10 mouse cellular contexts compared by ENCODE assay signal in genomic region chr9:40687053-40687452, GRCm38 (mm10). TPM values are rescaled to one million over a fixed set of nuclear protein-coding genes. Genes with fewer than 3 reads are reported as not detected.
DNase-seq lines count a peak whose midpoint lies in the region; ATAC-seq lines count a peak whose summit lies in the region.
"Had no signal": no experiment of that assay in that cellular context is flagged by ENCODE, and none has a peak within 500 bp of the region (broad histone marks: within the 10 kb centered on the region; RNA-seq: fewer than 3 reads in every experiment).

No protein-coding gene starts in this region.

- no peak for ATAC-seq in heart, embryonic 14.5 days (ENCODE audit: insufficient number of reproducible peaks, insufficient read depth, low FRiP score, low read depth)
- no peak for ATAC-seq in hindbrain, embryonic 12.5 days (ENCODE audit: low FRiP score)
- ATAC-seq in midbrain, embryonic 14.5 days (ENCODE audit: low FRiP score, low TSS enrichment), result no peak

- no peaks in the 10 kb centered on the region for H3K9me3 ChIP-seq in heart, embryonic 14.5 days (ENCODE audit: control insufficient read depth, low read length)
- no peaks in the 10 kb centered on the region for H3K9me3 ChIP-seq in embryonic facial prominence, embryonic 10.5 days
- H3K9me3 ChIP-seq in hindbrain, embryonic 12.5 days (replicated peaks), result no peaks in the 10 kb centered on the region
- no peaks in the 10 kb centered on the region for H3K9me3 ChIP-seq in midbrain, embryonic 14.5 days (ENCODE audit: control insufficient read depth, low read length)

- DNase-seq in heart, adult 8-10 months (ENCODE audit: low spot score), result no peak
- DNase-seq in embryonic facial prominence, embryonic 10.5 days (ENCODE audit: low spot score), result no peak
- DNase-seq in midbrain, embryonic 14.5 days, result no peak
- no peak for DNase-seq in spleen, postnatal 36 days (ENCODE audit: low spot score in 2 of 2)
- DNase-seq in natural killer cell, adult 2 months (ENCODE audit: low spot score in 2 of 2), result no peak
- no peak for DNase-seq in layer of hippocampus, postnatal 36 days

- peak overlapping the region; percentile 52 to 83 for H3K4me3 ChIP-seq in heart, embryonic 14.5 days (ENCODE audit: control insufficient read depth in 1 of 2, insufficient read depth in 1 of 2, low read depth in 1 of 2, low read length in 2 of 2)
- peak overlapping the region; percentile 92 for H3K4me3 ChIP-seq in embryonic facial prominence, embryonic 10.5 days
- peak overlapping the region; percentile 79 for H3K4me3 ChIP-seq in hindbrain, embryonic 12.5 days
- H3K4me3 ChIP-seq in midbrain, embryonic 14.5 days (replicated peaks; ENCODE audit: low read depth, low read length), result peak overlapping the region; percentile 76

- H3K4me1 ChIP-seq in heart, embryonic 14.5 days (ENCODE audit: control insufficient read depth in 2 of 2, insufficient read depth in 2 of 2, low read length in 2 of 2), result no peaks in the 10 kb centered on the region; a peak in 1 of 4 replicates
- peaks cover 65% of the 10 kb centered on the region for H3K4me1 ChIP-seq in embryonic facial prominence, embryonic 10.5 days
- peaks cover 24% of the 10 kb centered on the region for H3K4me1 ChIP-seq in hindbrain, embryonic 12.5 days
- H3K4me1 ChIP-seq in midbrain, embryonic 14.5 days (ENCODE audit: control insufficient read depth, insufficient read depth, low read length), result peaks cover 9% of the 10 kb centered on the region; the same call in 1 of the 2 replicates

- peak overlapping the region; percentile 73 for H3K9ac ChIP-seq in heart, embryonic 14.5 days (ENCODE audit: low read length)
- peak overlapping the region; percentile 91 for H3K9ac ChIP-seq in hindbrain, embryonic 12.5 days
- H3K9ac ChIP-seq in midbrain, embryonic 14.5 days (replicated peaks; ENCODE audit: low read length), result peak overlapping the region; percentile 90

- H3K27ac ChIP-seq in heart, embryonic 14.5 days (replicated peaks in 1 of 2; ENCODE audit: control insufficient read depth in 1 of 2, insufficient read depth in 1 of 2, low read depth in 2 of 2, low read length in 2 of 2), result peak overlapping the region in 1 of 2 experiments; percentile 76; a peak in 2 of 4 replicates
- peak overlapping the region; percentile 99 for H3K27ac ChIP-seq in embryonic facial prominence, embryonic 10.5 days (replicated peaks)
- peak overlapping the region; percentile 98 for H3K27ac ChIP-seq in hindbrain, embryonic 12.5 days
- peak overlapping the region; percentile 94 for H3K27ac ChIP-seq in midbrain, embryonic 14.5 days (replicated peaks; ENCODE audit: low read depth, low read length)

- H3K4me2 ChIP-seq in heart, embryonic 14.5 days (ENCODE audit: low read length), result peak overlapping the region; percentile 92
- H3K4me2 ChIP-seq in hindbrain, embryonic 12.5 days (replicated peaks), result peak overlapping the region; percentile 90
- H3K4me2 ChIP-seq in midbrain, embryonic 14.5 days (ENCODE audit: low read length), result peak overlapping the region; percentile 75

- H3K27me3 ChIP-seq in heart, embryonic 14.5 days (ENCODE audit: control insufficient read depth, insufficient read depth, low read length), result peaks cover 24% of the 10 kb centered on the region
- H3K27me3 ChIP-seq in embryonic facial prominence, embryonic 10.5 days (replicated peaks; ENCODE audit: low read depth, poor library complexity, severe bottlenecking), result peaks cover 40% of the 10 kb centered on the region
- peaks cover 5% of the 10 kb centered on the region; the same call in 1 of the 2 replicates for H3K27me3 ChIP-seq in hindbrain, embryonic 12.5 days
- H3K27me3 ChIP-seq in midbrain, embryonic 14.5 days (ENCODE audit: control insufficient read depth, insufficient read depth, low read length), result no peaks in the 10 kb centered on the region

- H3K36me3 ChIP-seq in heart, embryonic 14.5 days (ENCODE audit: control insufficient read depth, insufficient read depth, low read length), result no peaks in the 10 kb centered on the region
- H3K36me3 ChIP-seq in embryonic facial prominence, embryonic 10.5 days (replicated peaks), result no peaks in the 10 kb centered on the region
- no peaks in the 10 kb centered on the region for H3K36me3 ChIP-seq in hindbrain, embryonic 12.5 days
- no peaks in the 10 kb centered on the region for H3K36me3 ChIP-seq in midbrain, embryonic 14.5 days (ENCODE audit: control insufficient read depth, insufficient read depth, low read length)

- WGBS in heart, embryonic 14.5 days, result 59% methylated on average over 5 of the region's 5 CpGs
- 28% methylated on average over 5 of the region's 5 CpGs for WGBS in embryonic facial prominence, embryonic 10.5 days
- WGBS in hindbrain, embryonic 12.5 days, result 34% methylated on average over 5 of the region's 5 CpGs
- 54% methylated on average over 5 of the region's 5 CpGs for WGBS in midbrain, embryonic 14.5 days

RNA-seq across cellular contexts. Expression of gene Clmp, which starts 1.3 kb away (rescaled TPM):
- 8.9 and 13.4 TPM in 2 replicates for polyA plus RNA-seq in heart, embryonic 14.5 days (2014; fragmentation: Nextera tagmentation; extraction: Ambion mirVana)
- 1 to 10 TPM; 3.3 to 4.4 (median 4.0) TPM for total RNA-seq in heart, adult 8-10 months (2022)
- polyA plus RNA-seq in embryonic facial prominence, embryonic 10.5 days (2016; fragmentation: Nextera tagmentation; extraction: Ambion mirVana), result 35.5 and 45.6 TPM in 2 replicates
- 59.6 and 62.0 TPM in 2 replicates for polyA plus RNA-seq in hindbrain, embryonic 12.5 days (2016; fragmentation: Nextera tagmentation; extraction: Ambion mirVana)
- polyA plus RNA-seq in midbrain, embryonic 14.5 days (2014; fragmentation: Nextera tagmentation; extraction: Ambion mirVana), result 57.4 and 60.2 TPM in 2 replicates
- 10 to 100 TPM; 24.6 to 33.8 TPM for total RNA-seq in layer of hippocampus, postnatal 36 days (2021)

RNA-seq across cellular contexts. Expression of gene Gm21915, which starts 16.6 kb away (rescaled TPM):
- polyA plus RNA-seq in heart, embryonic 14.5 days (2014; fragmentation: Nextera tagmentation; extraction: Ambion mirVana), result not detected in 2 replicates
- total RNA-seq in heart, adult 8-10 months (2022), result not detected
- polyA plus RNA-seq in embryonic facial prominence, embryonic 10.5 days (2016; fragmentation: Nextera tagmentation; extraction: Ambion mirVana), result not detected in 2 replicates
- not detected in 2 replicates for polyA plus RNA-seq in hindbrain, embryonic 12.5 days (2016; fragmentation: Nextera tagmentation; extraction: Ambion mirVana)
- not detected in 2 replicates for polyA plus RNA-seq in midbrain, embryonic 14.5 days (2014; fragmentation: Nextera tagmentation; extraction: Ambion mirVana)
- total RNA-seq in layer of hippocampus, postnatal 36 days (2021), result not detected
- total RNA-seq: gastrocnemius, adult 8-10 months; left cerebral cortex, postnatal 4 days had no signal
